Mouse (Mus musculus) adrenal gland, postnatal 36 days (tissue): Measurements from ENCODE around the gene Ints7. TPM values are rescaled to one million over a fixed set of nuclear protein-coding genes. Genes with fewer than 3 reads are reported as not detected.

ENCODE experiments used
- DNase-seq, 2 experiments: peaks; one replicate each; pipeline ENCODE4 v3.0.0; 2021; ENCODE audit warnings: mixed read lengths in 1 of 2
- long read RNA-seq, 2 experiments: library from polyadenylated mRNA; stranded (forward); transcript quantifications; one replicate each; pipeline ENCODE4 v2.0.0; 2021; ENCODE audit warnings: borderline sequencing depth in 2 of 2
- total RNA-seq, 2 experiments: library from RNA; stranded (reverse); gene quantifications; 2 replicates each; pipeline ENCODE4 v1.2.3; 2021

Ints7 gene
- total RNA-seq = 10 to 100 TPM; 21.8 to 30.2 TPM
- long read RNA-seq, experiment 1, full-length matches to known transcripts = 4 of 11 reads
- long read RNA-seq, experiment 1, partial matches to known transcripts = 6 of 11 reads
- long read RNA-seq, experiment 1, other reads (novel, unspliced or antisense) = 1 of 11 reads
- long read RNA-seq, experiment 2, full-length matches to known transcripts = 1 of 2 reads
- long read RNA-seq, experiment 2, partial matches to known transcripts = 1 of 2 reads
- long read RNA-seq, experiment 2, other reads (novel, unspliced or antisense) = 0 of 2 reads

DNA sequence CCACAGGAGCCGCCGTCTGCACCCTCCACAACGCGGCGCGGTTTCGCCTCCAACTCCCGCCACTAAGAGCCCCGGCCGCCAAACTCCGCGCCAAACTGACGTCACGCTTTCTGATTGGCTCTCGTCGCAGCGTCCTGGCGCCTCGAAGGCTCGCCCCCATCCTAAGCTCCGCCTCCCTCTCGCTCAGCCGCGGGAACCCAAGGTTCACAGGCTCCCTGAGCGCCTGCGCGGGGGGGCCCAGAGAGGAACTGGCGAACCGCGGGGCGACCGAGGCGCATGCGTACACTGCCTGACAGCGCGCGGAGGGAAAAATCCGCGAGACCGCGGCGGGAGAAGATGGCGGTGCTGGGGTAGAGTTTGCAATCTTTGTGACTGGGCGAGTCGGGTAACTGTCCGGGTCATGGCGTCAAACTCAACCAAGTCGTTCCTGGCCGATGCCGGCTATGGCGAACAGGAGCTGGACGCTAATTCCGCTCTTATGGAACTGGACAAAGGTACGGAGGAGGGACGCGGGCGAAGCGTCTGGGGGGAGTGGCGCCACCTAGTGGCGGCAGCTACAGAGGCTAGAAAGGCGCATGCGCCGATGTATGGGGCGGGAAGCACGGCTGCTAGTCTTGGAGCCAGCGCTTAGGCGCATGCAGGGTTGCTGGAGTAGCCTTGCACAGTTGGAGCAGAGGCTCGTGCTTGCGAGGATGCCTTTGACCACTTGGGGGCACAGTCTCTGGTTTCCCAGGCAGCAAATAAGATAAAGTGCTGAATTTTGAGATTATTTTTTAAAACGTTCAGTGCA is at the start of gene Ints7, which contains the start of gene Dtl:
Gene Ints7, plus strand, starts transcription at position 179 of the 790 bp plus-strand sequence.
Gene Dtl, minus strand, starts transcription at position 87 of the 790 bp plus-strand sequence.
- peak; percentile 100 for DNase-seq

DNA sequence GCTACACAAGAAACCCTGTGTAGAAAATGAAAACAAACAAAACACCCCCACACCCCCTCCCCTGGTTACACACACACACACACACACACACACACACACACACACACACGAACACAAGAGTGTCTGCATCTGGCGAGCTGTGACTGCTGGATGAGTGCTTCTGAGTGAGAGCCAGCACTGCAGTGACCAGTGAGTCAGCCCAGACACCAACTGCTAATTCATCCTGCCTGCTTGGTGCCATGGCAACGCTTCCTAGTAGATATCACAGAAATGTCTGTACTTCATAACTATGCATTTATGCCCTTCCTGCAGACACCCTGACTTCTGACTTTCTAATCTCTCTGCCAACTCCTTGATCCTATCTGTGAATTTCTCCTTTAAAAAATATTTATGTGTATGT is 48.3 kb upstream of the Ints7 start:
- DNase-seq = peak; percentile 51 to 71

DNA sequence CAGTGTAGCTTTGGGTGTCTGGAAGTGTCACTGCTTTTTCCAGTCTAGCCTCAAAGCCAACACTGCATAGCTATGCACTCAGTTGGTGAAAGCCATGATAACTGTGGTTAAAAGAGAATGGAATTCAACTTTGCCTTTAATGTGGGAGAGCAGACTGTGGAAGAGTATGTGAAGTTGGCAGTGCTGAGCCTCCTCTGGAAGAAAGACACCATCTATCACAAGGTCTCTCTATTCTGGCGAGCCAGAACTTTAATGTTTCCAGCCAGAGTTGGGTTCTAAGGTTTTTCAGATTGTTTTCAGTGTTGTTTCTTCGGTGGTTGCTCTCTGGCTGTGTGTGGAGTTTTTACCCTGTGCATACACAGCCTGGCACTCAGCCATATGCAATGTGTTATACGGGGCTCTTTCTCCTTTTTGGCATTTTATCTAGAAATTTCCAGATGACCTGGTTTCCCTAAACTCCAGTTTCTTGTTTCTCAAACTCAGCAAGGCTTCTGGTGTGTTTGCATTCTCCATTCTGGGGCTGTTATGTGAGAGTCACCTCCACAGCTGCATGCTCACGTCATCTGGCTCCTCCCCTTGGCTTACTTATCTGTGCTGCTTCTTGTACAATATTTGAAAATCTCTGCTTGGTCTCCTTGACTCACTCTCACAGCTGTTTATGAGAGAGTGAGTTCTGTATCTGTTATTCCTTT is 47.4 kb upstream of the Ints7 start:
- DNase-seq = peak; percentile 26 to 49

DNA sequence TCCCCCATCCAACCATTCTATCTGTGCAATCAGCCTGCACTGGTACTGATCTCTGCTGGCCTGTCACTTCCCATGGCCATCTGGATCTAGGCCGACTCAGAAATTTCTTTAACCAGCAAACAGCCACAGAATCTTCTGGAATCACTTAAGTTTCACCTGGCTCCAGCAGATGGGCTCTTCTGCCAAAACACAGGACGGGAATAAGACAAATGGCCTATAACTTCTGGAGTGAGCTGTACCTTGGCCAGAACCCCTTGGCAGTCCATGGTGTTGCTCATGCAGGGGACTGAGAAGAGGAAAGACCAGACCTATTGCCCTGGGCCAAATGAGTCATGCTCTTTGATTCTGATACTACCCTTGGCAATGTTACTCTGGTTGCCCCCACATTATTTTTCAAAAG is 46.0 kb upstream of the Ints7 start:
- peak; percentile 25 to 36 for DNase-seq

DNA sequence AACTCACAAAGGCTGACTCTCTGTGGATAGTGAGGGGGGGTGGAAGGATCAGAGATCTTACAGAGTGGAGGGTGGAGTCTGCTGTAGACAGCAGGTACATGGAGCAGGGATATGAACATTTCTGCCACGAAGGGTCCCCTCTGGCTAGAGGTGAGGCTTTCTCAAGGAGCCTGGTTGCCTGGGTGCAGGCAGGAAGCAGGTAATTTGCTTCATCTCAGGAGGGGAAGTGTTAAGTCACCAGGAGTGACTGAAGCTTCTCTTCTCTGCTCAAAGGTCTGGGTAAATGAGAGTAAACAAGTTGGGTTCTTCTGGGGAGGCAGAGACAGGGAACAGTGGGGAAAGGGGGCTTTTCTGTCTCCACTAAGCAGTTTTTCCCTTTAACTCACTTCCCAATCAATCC is 44.4 kb upstream of the Ints7 start:
- no peak for DNase-seq

DNA sequence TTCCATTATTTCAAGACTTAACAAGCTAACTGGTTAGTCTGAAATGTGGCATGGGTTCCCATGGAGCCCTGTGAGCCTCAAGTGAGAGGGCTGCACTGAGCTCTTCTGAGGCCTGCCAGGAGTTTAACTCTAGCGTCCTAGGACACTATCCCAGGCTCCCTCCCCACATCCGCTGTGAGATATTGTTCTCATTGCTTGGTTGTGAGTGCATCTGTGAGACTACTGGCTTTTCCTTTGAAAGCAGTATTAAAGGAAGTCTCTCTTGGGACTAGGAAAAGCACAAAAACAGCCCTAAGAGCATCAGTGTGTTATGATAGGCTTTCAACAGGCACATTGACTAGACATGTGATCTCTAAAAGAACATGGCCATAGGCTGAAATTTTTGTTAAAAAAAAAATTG is 40.5 kb upstream of the Ints7 start:
- no peak for DNase-seq

DNA sequence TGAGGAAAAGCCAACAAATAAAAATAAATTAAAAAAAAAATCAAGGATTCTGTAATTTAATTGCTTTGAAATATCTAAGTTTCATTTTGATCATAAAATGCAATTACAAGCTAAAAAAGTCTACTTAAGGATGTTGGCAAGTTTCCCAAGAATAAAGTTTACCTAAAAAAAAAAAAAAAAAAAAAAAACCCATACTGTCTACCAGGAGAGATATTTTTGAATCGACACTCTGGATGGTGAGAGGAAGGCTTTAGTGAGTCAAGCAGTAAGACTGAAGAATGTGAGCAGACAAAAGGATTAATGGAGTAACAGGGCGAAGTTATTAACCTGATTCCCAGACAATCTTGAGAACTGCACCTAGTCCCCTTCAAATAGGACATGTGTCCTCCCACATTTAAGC is 35.1 kb upstream of the Ints7 start:
- no peak for DNase-seq

DNA sequence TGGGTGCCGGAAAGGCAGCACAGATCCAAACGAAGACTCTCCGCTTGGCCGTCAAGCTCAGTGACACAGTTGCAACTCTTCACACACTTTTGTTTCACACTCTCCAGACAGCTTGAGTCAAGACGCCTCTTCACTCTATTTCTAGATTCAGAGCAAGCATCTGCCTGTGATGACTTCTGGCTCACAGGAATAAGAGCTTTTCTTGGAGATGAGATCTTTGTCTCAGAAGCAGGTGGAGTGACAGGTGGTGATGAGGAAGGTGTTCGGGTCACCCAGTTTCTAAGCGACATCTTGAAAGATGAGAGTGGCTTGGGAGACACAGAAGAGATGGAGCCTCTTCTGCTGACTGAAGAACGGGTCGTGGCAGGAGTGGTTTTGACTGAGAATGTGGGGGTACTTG is 34.4 kb upstream of the Ints7 start:
- DNase-seq = no peak

DNA sequence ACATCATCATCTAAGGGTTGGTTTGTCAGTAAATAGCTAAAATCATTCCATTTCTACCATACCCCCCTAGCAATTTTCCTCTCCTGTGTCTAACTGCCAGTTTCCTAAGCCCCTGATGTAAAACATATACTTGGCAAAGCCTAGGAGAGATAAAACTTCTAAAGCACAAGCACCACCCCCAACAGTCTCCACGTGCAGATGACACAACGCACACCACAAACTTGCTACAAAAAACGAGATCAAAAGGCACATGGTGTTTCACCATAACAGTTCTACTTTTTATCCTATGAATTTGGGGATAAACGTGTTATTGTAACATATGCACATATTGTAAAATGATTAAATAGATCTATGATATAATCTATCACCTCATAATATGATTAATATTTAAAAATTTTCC is 33.8 kb upstream of the Ints7 start:
- DNase-seq = no peak

DNA sequence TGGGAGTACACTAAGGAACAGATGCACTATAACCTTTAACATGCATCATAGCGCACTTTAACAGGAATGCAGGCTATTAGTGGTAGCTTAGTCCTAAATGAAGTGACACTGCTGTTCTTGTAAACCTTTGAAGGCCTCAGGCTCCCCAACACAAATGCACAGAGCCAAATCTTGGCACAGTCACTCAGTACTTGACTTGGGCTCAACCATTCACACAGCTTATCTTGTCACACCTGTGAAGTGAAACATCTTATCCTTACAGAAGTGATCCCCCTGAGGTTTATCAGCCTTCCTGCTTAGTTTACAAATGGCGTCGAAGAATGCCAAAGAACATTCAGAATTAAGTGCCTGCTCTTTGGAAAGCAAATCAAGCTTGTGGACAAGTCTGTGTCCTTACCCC is 31.7 kb upstream of the Ints7 start:
- no peak for DNase-seq

DNA sequence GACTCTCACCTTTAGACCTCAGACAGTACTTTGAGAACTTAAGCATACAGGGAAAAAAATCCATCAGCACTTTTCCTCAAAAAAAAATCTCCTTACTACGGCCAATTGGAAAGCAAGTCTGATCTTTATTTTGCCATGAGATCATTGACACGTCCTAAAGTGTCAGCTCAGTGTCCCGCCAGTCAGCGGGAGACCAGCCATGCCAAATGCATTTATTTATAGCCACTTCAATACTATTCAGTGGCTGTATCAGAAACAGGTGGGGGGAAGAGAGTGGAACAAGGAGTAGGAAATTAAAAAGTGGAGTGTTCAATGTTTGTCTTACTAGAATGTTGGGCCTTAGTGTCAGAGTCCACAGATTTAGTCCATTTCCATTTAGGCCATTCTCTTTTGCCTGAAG is 24.6 kb upstream of the Ints7 start:
- no peak for DNase-seq

DNA sequence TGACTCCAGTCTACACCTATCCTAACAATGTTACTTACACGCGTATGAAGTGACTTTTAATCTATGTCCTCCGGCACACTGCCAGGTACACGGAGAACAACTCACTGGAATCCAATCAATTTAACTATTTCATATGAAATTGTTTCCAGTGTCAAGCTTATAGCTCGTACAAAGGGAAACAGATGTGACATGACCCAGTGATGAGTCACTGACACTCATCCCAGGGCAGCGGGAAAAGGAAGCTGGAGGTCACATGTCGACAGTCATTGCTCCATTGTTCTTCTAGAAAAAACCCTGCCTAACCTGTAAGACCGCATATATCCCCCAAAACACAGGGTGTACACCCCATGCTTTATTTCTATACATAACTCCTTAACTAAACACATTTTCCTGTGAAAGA is 18.3 kb upstream of the Ints7 start:
- peak; percentile 28 to 47 for DNase-seq

DNA sequence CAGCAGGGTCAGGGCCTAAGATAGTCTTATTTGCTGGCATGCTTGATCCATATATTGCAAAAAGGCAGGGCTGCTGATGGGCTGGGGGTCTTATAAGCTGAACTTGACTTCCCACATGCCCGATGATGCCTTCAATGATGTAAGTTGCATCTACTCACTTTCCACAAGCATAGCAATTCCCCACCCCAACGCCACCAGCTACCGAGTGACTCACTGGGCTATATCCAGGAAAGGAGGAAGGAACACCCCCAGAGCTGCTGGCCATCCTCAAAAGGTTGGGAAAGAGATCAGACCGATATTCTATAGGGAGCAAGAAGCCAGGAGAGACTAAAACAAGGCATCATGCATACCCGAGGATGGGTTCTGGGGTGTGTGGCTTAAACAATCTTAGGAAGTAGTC is 15.7 kb upstream of the Ints7 start:
- DNase-seq = peak in 1 of 2 experiments; percentile 14

DNA sequence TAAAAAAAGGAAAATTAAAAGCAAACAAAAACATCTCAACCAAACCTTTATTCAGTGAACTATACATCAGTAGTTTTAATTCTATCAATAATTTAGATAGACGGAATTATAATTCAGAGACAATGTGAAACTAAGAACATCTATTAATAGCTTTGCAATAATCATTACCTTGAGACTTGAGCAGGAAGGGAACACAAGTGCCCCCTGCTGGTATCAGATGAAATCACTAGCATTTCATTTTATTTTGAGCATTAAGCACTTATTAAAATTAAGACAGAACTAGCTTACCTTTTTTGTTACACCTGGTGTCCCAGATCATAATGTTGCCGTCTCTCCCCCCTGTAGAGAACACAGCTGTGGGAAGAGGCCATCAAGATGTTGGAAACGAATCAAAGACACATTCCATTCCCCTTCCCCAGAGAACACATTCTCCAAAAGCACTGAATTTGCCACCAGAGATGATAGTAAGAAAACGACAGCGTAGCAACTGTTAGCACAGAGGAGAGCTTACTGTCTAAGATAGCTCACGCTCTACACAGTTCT is 12.5 kb upstream of the Ints7 start:
- DNase-seq = peak in 1 of 2 experiments; percentile 51

DNA sequence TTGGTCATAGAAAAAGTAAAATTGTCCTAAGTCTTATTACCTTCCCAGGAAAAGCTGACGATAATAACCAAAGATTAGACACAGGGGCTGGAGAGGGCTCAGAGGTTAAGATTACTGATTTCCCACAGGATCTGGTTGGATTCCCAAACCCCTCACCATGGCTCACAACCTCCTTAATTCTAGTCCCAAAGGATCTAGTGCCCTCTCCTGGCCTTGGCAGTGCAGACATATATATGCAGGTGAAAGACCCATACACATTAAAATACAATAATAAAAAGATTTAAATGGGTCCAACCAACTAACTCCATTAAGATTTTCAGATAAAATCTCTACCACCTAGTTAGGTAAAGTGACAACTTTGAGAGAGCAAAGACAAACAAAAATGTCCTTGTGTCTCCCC is 7.6 kb upstream of the Ints7 start:
- DNase-seq = peak in 1 of 2 experiments; percentile 29

DNA sequence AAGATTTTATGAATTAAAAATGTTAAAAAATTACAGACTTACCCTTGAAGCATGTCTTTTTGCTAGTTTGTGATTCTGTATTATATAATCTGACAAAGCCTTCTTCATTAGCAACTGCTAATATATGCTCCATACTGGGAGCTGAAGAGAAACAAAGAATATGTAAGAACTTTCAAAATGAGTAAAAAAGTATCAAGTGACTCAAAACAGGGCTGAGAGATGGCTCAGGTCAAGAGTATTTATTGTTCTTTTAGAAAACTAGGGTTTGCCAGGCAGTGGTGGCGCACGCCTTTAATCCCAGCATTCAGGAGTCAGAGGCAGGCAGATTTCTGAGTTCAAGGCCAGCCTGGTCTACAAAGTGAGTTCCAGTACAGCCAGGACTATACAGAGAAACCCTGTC is 5.8 kb upstream of the Ints7 start:
- no peak for DNase-seq

DNA sequence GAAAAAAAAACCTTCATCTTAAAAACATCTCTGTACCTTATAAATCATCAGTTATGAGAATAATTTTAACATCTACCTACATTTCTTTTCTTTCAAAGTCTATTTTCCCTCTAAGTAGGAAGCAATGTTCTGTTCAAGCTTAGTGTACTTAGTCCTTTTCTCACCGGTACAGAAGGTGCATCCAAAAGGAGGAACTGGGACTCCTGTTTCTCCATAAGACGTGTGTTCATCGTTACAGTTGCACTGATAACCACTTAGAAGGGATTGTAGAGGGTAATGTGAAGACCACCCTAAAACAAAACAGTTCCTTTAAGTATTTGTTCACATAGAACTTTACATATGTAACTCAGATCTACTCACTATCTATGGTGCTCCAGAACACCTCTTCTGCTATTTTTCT is 5.0 kb upstream of the Ints7 start:
- DNase-seq = no peak

DNA sequence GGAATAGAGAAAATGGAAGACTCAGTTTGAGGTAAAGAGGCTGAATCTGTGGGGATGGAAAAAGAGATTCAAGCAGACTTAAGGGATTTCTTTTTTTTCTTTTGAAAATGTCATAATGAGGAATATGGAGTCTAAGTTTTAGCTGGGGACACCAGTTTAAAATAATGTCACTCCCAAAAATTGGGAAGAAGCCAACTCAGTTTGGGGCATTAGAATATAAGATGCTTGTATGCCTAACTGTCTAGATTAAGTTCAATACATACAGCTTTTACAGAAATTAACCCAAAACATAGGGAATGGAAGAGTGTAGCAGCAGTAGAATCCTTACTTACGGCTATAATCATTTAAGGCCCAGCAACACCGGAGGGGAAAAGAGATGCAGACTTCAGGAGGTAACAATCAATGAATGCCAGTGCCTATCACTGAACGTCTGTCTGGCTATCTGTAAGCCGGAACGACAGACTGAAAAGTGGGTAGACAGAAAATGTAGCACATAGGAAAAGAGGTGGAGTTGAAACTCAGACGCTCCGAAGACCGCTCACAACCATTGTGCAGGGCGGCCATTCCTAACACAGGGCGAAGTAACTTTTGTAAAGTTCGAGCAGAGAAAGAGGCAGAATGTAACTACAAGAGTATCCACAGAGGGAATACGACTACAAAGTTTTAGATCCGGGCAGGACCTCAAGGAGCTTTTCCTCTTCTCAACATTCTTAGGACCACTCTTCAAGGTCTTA is 1.4 kb upstream of the Ints7 start:
- DNase-seq = peak in 1 of 2 experiments; percentile 6

DNA sequence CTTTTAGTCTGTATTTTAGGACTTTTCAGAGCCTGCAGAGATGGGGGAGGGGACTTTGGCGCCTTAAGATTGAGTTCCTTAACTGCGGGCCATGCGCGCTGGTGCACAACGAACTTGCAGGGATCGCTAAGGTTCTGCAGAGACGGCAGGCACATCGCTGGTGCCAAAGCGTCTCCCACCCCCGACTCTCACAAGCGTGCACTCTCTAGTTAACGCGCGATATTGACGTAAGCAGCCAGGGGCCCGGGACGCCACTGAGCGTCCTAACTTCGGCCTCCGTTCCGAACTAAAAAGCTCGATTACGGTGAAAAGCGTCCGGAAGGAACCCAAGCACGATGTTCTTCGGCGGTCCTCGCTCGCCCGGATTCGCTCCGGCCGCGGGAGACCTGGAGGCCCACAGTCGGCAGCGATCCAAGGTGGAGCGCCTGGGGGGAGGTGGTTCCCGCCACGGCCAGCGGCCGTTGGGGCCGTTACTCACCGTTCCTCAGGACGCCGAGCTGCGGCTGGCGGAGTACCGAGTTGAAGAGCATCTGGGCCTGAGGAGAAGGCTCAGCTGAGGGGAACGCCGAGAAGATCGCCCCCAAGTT is 472 bp upstream of the Ints7 start:
- peak in 1 of 2 experiments; percentile 58 for DNase-seq

DNA sequence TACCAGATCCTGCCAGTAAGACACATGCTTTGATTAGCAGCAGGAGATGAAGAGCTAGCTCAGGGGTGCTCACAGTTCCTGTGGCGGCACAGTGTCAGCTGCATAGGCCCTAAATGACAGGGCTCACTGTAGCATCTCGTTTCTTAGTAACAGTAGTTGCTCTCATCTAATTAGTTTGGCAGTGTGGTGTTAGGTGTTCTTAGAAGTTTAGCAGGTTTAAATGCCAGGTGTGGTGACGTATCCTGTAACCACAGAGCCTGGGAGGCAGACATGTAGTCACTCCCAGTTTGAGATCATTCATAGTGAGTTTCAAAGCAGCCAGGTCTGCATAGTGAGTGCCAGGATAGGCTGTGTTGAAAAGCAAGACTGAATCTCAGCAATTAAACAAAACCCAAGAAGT is 4.1 kb downstream of the Ints7 start:
- no peak for DNase-seq

DNA sequence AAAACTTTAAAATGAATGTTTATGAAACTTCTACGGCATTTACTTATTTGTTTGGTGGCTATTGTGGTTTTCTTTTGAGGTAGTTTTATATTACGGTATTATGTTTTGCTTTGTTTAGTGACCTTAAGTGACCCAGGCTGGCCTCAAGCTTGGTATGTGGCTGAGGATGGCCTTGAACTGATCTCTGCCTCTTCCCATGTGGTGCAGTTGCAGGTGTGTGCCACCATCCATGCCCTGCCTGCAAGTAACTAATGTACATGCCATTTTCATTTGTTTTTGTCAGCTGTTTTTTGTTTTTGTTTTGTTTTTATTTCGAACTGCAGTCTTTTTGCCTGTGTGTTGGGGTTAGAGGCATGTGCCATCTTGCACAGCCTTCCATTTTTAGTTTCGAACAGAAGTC is 6.2 kb downstream of the Ints7 start:
- DNase-seq = no peak

DNA sequence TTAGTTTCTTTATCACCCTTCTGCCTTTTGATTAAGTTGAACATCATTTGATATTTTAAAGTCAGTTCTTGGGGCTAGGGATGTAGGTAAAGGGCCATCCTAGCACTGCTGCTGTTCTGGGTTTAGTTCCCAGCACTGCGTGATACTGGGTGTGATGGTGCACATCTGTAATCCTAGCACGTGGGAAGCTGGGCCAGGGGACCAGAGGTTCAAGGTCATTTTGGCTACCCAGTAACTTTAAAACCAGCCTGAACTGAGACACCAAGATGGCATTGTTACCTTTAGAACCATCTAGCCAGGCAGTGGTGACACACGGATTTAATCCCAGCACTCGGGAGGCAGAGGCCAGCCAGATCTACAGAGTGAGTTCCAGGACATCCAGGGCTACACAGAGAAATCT is 8.4 kb downstream of the Ints7 start:
- DNase-seq = no peak
